Mouse (Mus musculus) myocyte (in vitro differentiated cells): ENCODE measurements around the gene Fkbp10.

Experiments
- CEBPB ChIP-seq: IDR thresholded peaks from 2 replicates; pipeline ENCODE4 v1.6.1; 2011; ENCODE audit warnings: mild to moderate bottlenecking, moderate library complexity; ENCODE audit not compliant: poor library complexity, insufficient read depth, severe bottlenecking
- SRF ChIP-seq: IDR thresholded peaks from one replicate; pipeline ENCODE4 v1.6.1; 2011; ENCODE audit warnings: low read depth; ENCODE audit not compliant: control insufficient read depth, insufficient read length
- USF1 ChIP-seq: IDR thresholded peaks from one replicate; pipeline ENCODE4 v1.6.1; 2011; ENCODE audit warnings: low read depth, mild to moderate bottlenecking, control low read depth, moderate library complexity

GRCm38 (mm10) chr11:100393733-100394132 is 21.8 kb upstream of the Fkbp10 start:
- TF ChIP-seq CEBPB: no peak
- TF ChIP-seq SRF: no peak
- no peak for TF ChIP-seq USF1
